Mouse (Mus musculus): Measurements from ENCODE around the gene Ccnk.

DNA sequence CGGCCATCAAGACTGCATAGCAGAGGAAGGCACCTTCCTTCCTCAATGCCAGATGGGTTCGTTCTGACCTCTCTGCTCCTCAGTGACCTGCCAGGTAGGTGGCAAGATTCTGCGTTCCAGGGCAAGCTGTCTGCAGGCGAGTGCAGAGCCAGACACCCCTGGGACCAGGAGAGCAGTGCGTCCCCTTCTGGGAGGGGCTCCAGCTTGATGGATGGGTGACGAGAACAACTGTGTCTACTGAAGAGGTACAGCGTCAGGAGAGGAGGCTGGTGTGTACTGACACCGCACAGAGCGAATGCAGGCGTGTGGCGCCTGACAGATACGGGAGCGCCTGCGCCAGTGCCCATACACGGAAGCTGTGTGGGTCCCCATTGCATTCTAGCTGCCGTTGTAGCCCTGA is 48.1 kb downstream of the Ccnk start:
- TF ChIP-seq POLR2A (IDR thresholded peaks at IDR 0.05; ENCODE audit: control insufficient read depth, low read depth, low read length) = no peak
- no peak for TF ChIP-seq CTCF (IDR thresholded peaks at IDR 0.05; ENCODE audit: control insufficient read depth, insufficient read depth, insufficient replicate concordance, low read depth, low read length)

All from testis, adult 2 months (tissue).